Mouse (Mus musculus) CH12F3 (cell line): ENCODE data around the gene Zfp455.
"Not testable (repeated sequence)": the region's sequence is repeated elsewhere in the genome, so short reads cannot be mapped to it uniquely, and the experiment has no call there.

ENCODE experiments used
- in situ Hi-C: fragments of 300-500 bp; cut with MboI; formaldehyde crosslinking; loops from 2 replicates; pipeline ENCODE4 v1.14.3; 2020; ENCODE audit warnings: low sequenced_read_pairs

Gene Zfp455

GRCm38 (mm10) chr13:67194340-67194894, at the start of gene Zfp455:
Gene Zfp455, plus strand, starts transcription at chr13:67194506.
- in situ Hi-C loops: no loop called here

- in situ Hi-C loops: not testable (repeated sequence)
Measured at GRCm38 (mm10) chr13:67166122-67166521, 28.2 kb upstream of the Zfp455 start.

GRCm38 (mm10) chr13:67172991-67173722, 21.1 kb upstream of the Zfp455 start, which contains the start of gene Rsl1:
Gene Rsl1, plus strand, starts transcription at chr13:67173182.
- in situ Hi-C loops: not testable (repeated sequence)

GRCm38 (mm10) chr13:67173723-67174055, 20.6 kb upstream of the Zfp455 start:
- in situ Hi-C loops: no loop called here

GRCm38 (mm10) chr13:67201656-67202055, 7.3 kb downstream of the Zfp455 start:
- in situ Hi-C loops: no loop called here

GRCm38 (mm10) chr13:67214015-67214607, 19.8 kb downstream of the Zfp455 start:
- in situ Hi-C loops: no loop called here
